Mouse (Mus musculus): Measurements from ENCODE around the gene Fitm2. TPM values are rescaled to one million over a fixed set of nuclear protein-coding genes. Genes with fewer than 3 reads are reported as not detected.
A peak's percentile ranks its signal among the peaks of the same experiment; 100 is the strongest.
"Not testable (repeated sequence)": the region's sequence is repeated elsewhere in the genome, so short reads cannot be mapped to it uniquely, and the experiment has no call there.

Fitm2 gene
- polyA plus RNA-seq, 1 experiment from 2014 or later, result 10.8 TPM

- Histone ChIP-seq H3K9ac (no peak overlapping the region), H3K36me3 (no peaks in the 10 kb centered on the region), H3K4me3 (replicated peaks) (no peak overlapping the region), H3K27ac (no peak overlapping the region), H3K9me3 (no peaks in the 10 kb centered on the region), H3K4me2 (no peak overlapping the region), H3K4me1 (0 out of 2 replicates have a peak, but pooled peaks cover 4% of the 10 kb centered on the region), H3K27me3 (replicated peaks) (0 out of 2 replicates have a peak, but pooled peaks cover 10% of the 10 kb centered on the region)
- ATAC-seq (ENCODE audit: insufficient read depth, low FRiP score, low read depth), result no peak
- 59% methylated on average over 5 of the region's 5 CpGs for WGBS
Measured at GRCm38 (mm10) chr2:163462386-163462785, 10.0 kb downstream of the Fitm2 start.

DNA sequence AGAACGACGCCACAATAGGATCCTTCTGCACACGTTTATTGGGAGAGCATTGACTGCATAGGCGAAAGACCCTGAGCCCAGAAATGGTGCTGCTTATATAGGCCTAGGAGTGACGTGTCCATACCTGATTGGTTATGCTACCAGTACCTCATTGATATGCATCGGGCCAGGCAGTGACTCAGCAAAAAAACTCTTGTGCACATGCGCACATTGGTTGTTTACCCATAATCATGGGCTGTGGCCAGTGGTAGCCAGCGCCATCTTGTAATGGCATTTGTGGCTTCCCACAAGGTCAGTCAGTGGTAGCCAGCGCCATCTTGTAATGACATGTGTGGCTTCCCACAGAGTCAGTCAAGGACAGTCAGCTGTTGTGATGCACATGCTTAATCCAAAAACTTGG is 11.1 kb downstream of the Fitm2 start:
- not testable (repeated sequence) for H3K36me3 ChIP-seq; H3K9ac ChIP-seq; ATAC-seq (ENCODE audit: insufficient read depth, low FRiP score, low read depth); H3K4me3 ChIP-seq (replicated peaks); H3K9me3 ChIP-seq; H3K4me1 ChIP-seq; H3K4me2 ChIP-seq; H3K27ac ChIP-seq
- 0 out of 2 replicates have a peak, but pooled peaks cover 10% of the 10 kb centered on the region for H3K27me3 ChIP-seq (replicated peaks)
- WGBS, result 98% methylated on average over 9 of the region's 9 CpGs

- H3K36me3 ChIP-seq, result no peaks in the 10 kb centered on the region
- no peak for ATAC-seq (ENCODE audit: insufficient read depth, low FRiP score, low read depth)
- H3K9me3 ChIP-seq, result no peaks in the 10 kb centered on the region
- no peak overlapping the region for H3K27ac ChIP-seq
- no peak overlapping the region for H3K4me3 ChIP-seq (replicated peaks)
- H3K4me2 ChIP-seq, result no peak overlapping the region
- WGBS, result 86% methylated on average over 8 of the region's 8 CpGs
- H3K4me1 ChIP-seq, result 0 out of 2 replicates have a peak, but pooled peaks cover 4% of the 10 kb centered on the region
- 0 out of 2 replicates have a peak, but pooled peaks cover 10% of the 10 kb centered on the region for H3K27me3 ChIP-seq (replicated peaks)
- no peak overlapping the region for H3K9ac ChIP-seq
Measured at GRCm38 (mm10) chr2:163460622-163461021, 11.8 kb downstream of the Fitm2 start.

DNA sequence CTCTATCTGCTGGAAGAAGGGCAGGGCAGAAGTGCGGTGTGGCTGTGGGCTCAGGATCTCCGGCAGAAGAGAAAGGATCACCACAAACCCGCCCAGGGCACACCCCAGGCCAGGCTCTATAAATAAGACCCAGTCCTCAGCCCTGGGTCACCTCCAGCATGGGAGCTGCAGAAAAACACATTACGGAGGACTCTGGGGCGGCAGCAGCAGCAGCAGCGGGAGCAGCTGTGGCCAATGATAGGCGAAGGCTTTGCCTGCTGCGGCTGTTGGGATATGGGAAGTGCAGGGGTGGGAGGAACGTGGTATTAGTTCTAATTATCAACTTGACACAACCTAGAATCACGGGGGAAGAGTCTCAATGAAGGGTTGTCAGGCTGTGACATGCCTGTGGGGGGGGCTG is 13.0 kb downstream of the Fitm2 start:
- Histone ChIP-seq H3K4me2 (no peak overlapping the region), H3K27me3 (replicated peaks) (0 out of 2 replicates have a peak, but pooled peaks cover 10% of the 10 kb centered on the region), H3K4me1 (0 out of 2 replicates have a peak, but pooled peaks cover 4% of the 10 kb centered on the region), H3K36me3 (no peaks in the 10 kb centered on the region), H3K27ac (no peak overlapping the region), H3K9ac (no peak overlapping the region), H3K9me3 (no peaks in the 10 kb centered on the region), H3K4me3 (replicated peaks) (no peak overlapping the region)
- 36% methylated on average over 10 of the region's 10 CpGs for WGBS
- ATAC-seq (ENCODE audit: insufficient read depth, low FRiP score, low read depth), result no peak

DNA sequence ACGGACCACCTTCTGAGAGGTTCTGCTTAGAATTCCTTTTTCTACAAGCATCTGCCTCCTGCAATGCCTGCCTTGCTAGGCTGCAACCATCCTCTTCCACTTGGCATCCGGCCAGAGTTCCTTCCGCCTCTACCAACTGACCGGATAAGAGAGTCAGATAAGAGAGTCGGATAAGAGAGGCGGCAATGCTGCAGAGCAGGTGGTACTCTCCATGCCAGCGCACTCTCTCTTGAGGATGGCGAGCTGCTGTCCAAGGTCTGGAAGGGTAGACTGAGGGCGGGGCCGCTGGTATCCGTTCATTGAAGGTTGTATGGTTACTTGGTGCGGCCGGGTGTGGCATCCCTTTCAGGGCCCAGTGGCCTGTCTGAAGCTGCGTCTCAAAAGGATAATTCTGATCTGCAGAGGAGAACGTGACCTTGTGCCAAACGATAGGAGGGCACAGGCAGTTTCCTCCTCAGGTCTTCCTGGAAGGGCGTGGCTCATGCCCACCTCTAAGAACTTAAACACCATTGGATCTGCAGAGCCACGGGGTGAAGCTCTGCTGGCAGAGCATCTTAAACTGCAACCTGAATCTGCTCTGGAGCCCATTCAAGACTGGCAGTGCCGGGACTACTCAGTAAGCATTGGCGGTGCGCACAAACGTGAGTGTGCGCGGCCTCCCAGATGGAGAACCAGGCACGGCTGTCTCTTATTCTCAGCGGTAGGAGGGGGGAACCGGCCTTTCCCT is 13.7 kb downstream of the Fitm2 start:
- Histone ChIP-seq H3K27me3 (replicated peaks) (0 out of 2 replicates have a peak, but pooled peaks cover 10% of the 10 kb centered on the region), H3K36me3 (no peaks in the 10 kb centered on the region), H3K4me3 (replicated peaks) (no peak overlapping the region), H3K9me3 (no peaks in the 10 kb centered on the region), H3K4me2 (no peak overlapping the region), H3K4me1 (0 out of 2 replicates have a peak, but pooled peaks cover 4% of the 10 kb centered on the region), H3K27ac (no peak overlapping the region), H3K9ac (no peak overlapping the region)
- ATAC-seq (ENCODE audit: insufficient read depth, low FRiP score, low read depth), result peak; percentile 31; the same call in 1 of the 2 replicates
- 46% methylated on average over 27 of the region's 27 CpGs for WGBS

DNA sequence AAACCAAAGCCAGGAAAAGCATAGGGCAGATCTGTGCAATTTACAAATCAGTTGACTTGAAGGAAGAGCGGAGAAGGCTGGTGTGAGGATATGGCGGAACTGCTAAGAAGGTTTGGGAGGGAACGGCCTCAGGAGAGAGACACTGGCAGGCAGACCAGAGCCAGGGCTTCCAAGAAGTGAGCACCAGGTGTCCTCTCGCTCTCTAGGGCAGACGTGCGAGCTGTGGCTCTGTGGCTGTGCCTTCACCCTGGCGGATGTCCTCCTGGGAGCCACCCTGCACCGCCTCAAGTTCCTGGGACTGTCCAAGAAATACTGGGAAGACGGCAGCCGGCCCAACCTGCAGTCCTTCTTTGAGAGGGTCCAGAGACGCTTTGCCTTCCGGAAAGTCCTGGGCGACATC is 19.1 kb downstream of the Fitm2 start:
- 87% methylated on average over 13 of the region's 13 CpGs for WGBS

GRCm38 (mm10) chr2:163452738-163453137 is 19.7 kb downstream of the Fitm2 start:
- no peak overlapping the region for H3K4me2 ChIP-seq
- no peaks in the 10 kb centered on the region for H3K9me3 ChIP-seq
- H3K27ac ChIP-seq, result no peak overlapping the region
- H3K9ac ChIP-seq, result no peak overlapping the region
- no peaks in the 10 kb centered on the region for H3K27me3 ChIP-seq (replicated peaks)
- ATAC-seq (ENCODE audit: insufficient read depth, low FRiP score, low read depth), result no peak
- 84% methylated on average over 6 of the region's 6 CpGs for WGBS
- H3K4me1 ChIP-seq, result no peaks in the 10 kb centered on the region
- H3K4me3 ChIP-seq (replicated peaks), result no peak overlapping the region
- H3K36me3 ChIP-seq, result no peaks in the 10 kb centered on the region

More for the DNA sequence above, 19.1 kb downstream of the Fitm2 start:
- Histone ChIP-seq H3K9me3 (no peaks in the 10 kb centered on the region), H3K4me2 (no peak overlapping the region), H3K4me1 (no peaks in the 10 kb centered on the region), H3K27me3 (replicated peaks) (0 out of 2 replicates have a peak, but pooled peaks cover under 1% of the 10 kb centered on the region), H3K4me3 (replicated peaks) (no peak overlapping the region), H3K27ac (no peak overlapping the region), H3K36me3 (no peaks in the 10 kb centered on the region), H3K9ac (no peak overlapping the region)
- ATAC-seq (ENCODE audit: insufficient read depth, low FRiP score, low read depth), result no peak

DNA sequence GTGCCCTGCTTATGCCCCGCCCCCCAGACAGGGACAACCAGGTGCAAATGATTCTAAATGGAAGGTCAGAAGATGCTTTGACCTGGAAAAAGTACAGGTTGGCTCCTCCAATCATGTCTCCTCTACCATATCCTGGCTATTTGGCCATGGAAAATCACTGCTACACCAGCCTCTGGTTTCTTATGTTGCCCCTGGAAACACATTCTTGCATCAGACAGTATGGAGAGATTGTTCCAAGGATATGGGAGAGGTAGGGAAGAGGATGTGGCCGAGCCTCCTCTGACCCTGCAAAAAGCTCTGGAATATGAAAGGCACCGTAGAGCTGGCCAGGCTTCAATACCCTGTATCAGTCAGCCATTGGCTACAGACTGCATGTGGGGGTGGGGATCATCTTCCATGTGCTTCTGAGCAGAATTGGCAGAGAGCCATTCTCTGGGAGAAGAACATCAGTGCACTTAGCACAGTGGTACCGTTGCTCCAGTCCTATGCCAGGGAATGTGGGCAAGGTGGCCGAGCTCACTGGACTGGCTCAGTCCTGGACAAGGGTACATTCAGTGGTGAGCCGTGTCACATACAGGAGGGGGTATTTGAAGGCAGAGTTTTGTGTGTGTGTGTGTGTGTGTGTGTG is 21.6 kb downstream of the Fitm2 start:
- no peaks in the 10 kb centered on the region for H3K4me1 ChIP-seq
- WGBS, result 59% methylated on average over 6 of the region's 6 CpGs

GRCm38 (mm10) chr2:163449276-163449675 is 23.2 kb downstream of the Fitm2 start:
- H3K4me3 ChIP-seq (replicated peaks), result no peak overlapping the region
- no peaks in the 10 kb centered on the region for H3K27me3 ChIP-seq (replicated peaks)
- no peaks in the 10 kb centered on the region for H3K36me3 ChIP-seq
- no peaks in the 10 kb centered on the region for H3K9me3 ChIP-seq
- no peak overlapping the region for H3K4me2 ChIP-seq
- 62% methylated on average over 3 of the region's 3 CpGs for WGBS
- no peaks in the 10 kb centered on the region for H3K4me1 ChIP-seq
- H3K27ac ChIP-seq, result no peak overlapping the region
- H3K9ac ChIP-seq, result no peak overlapping the region
- no peak for ATAC-seq (ENCODE audit: insufficient read depth, low FRiP score, low read depth)

More for the DNA sequence above, 21.6 kb downstream of the Fitm2 start:
- Histone ChIP-seq H3K9me3 (no peaks in the 10 kb centered on the region), H3K4me2 (no peak overlapping the region), H3K9ac (no peak overlapping the region), H3K27ac (no peak overlapping the region), H3K27me3 (replicated peaks) (no peaks in the 10 kb centered on the region), H3K36me3 (no peaks in the 10 kb centered on the region), H3K4me3 (replicated peaks) (no peak overlapping the region)
- ATAC-seq (ENCODE audit: insufficient read depth, low FRiP score, low read depth), result no peak

- 81% methylated on average over 12 of the region's 12 CpGs for WGBS
- no peak for ATAC-seq (ENCODE audit: insufficient read depth, low FRiP score, low read depth)
- H3K27me3 ChIP-seq (replicated peaks), result no peaks in the 10 kb centered on the region
Measured at GRCm38 (mm10) chr2:163447375-163447774, 25.1 kb downstream of the Fitm2 start.

DNA sequence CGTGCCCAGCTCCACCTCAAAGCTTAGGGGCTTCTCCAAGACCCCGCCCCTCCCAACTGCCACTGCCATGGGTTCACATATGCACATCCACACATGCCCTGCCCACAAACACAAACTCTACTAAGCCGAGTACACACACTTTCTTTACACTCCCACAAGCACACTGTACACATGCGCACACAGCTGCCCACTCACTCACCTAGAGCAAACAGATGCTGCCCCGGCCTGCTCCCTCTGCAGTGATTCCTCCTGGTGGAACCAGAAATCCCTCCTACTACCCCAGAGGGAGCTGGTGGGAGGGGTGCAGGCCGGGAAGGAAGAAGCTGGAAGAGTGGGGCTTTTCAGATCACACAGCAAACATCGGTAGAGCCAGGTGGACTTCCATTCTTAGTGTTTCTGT is 28.4 kb downstream of the Fitm2 start:
- Histone ChIP-seq H3K27me3 (replicated peaks) (peaks cover 6% of the 10 kb centered on the region), H3K36me3 (no peaks in the 10 kb centered on the region), H3K9ac (no peak overlapping the region), H3K4me1 (no peaks in the 10 kb centered on the region), H3K4me3 (replicated peaks) (no peak overlapping the region), H3K27ac (no peak overlapping the region), H3K9me3 (no peaks in the 10 kb centered on the region), H3K4me2 (no peak overlapping the region)
- ATAC-seq (ENCODE audit: insufficient read depth, low FRiP score, low read depth), result peak; percentile 47; the same call in 1 of the 2 replicates
- WGBS, result 58% methylated on average over 7 of the region's 7 CpGs

More at GRCm38 (mm10) chr2:163447375-163447774, 25.1 kb downstream of the Fitm2 start:
- Histone ChIP-seq H3K4me1 (no peaks in the 10 kb centered on the region), H3K36me3 (no peaks in the 10 kb centered on the region), H3K27ac (no peak overlapping the region), H3K9me3 (no peaks in the 10 kb centered on the region), H3K4me3 (replicated peaks) (no peak overlapping the region), H3K9ac (no peak overlapping the region), H3K4me2 (no peak overlapping the region)

DNA sequence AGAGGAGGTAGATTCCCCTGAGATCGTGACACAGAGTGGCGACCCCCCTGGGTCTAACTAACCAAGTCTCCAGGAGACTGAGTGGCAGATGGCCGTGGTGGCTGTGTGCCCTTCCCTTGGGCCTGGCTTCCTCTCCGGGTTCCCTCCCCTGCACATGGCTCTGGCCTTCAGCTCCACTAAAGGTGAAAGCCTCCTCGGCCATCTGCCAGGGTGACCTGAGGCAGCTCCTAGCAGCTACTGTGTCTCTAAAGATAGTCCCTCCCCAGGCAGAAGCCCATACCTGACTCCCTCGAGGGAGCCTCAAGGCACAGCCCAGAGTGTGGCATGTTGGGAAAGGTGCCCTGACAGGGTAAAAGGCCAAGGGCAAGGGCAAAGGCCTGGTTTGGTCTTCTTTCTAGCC is 28.9 kb downstream of the Fitm2 start:
- WGBS, result 50% methylated on average over 6 of the region's 6 CpGs
- Histone ChIP-seq H3K4me1 (0 out of 2 replicates have a peak, but pooled peaks cover under 1% of the 10 kb centered on the region), H3K27me3 (replicated peaks) (peaks cover 9% of the 10 kb centered on the region), H3K27ac (no peak overlapping the region), H3K36me3 (no peaks in the 10 kb centered on the region), H3K4me3 (replicated peaks) (no peak overlapping the region), H3K4me2 (no peak overlapping the region), H3K9me3 (no peaks in the 10 kb centered on the region), H3K9ac (no peak overlapping the region)
- ATAC-seq (ENCODE audit: insufficient read depth, low FRiP score, low read depth), result no peak
